Mouse (Mus musculus) brain, embryonic 18.5 days (tissue): ENCODE measurements at regions not wholly inside any gene's neighbourhood (a gene's known extent, or its start where the extent isn't known, plus 50 kb on each side); places are given as distances from the start of the nearest gene placed in this dataset.
"Not testable (repeated sequence)": the region's sequence is repeated elsewhere in the genome, so short reads cannot be mapped to it uniquely, and the experiment has no call there.

ENCODE experiments used
- DNase-seq: peaks from one replicate; pipeline ENCODE4 v3.0.0-alpha.2; 2012; ENCODE audit warnings: low read depth, low spot score

DNA sequence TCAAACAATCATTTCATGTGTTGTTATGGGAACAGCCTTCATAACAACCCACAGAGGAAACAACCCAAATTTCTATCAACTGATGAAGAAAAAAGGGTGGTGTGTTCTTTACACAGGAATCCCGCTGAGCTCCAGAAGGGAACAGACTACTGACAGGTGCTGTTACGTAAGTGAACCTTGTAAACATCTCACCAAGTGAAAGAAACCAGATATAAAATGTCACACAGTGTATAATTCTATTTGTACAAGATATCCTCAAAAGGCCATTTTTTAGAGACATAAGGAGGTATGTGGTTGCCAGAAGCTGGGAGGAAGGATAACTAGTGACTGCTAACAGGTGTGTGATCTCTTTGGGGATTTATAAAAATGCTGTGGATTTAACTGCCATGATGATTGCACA, 119.9 kb downstream of the Plod2 start:
- DNase-seq, result no peak

DNA sequence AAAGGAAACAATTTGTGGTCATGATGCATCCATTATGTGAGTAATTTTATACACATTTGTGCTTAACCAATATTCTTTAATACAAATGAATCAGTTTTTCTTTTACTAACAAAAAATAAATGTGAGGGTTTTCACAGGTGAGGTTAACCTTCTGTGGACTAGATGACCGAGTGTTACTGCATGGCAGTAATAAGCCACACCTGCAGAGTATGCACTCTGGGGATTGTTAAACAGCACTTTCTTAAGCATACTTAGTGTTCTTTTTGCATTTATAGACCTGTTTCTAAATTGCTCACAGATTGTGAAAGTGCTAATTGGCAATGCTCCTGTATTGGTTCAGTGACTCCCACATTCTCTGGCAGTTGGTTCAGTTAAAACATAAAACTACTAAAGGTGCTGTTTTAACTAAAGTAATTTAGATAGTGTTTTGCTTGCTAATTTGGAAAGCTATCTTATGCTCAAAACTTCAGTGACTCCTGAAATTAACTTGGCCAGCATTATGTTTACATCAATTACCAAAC, 125.4 kb downstream of the Plod2 start:
- DNase-seq, result no peak

DNA sequence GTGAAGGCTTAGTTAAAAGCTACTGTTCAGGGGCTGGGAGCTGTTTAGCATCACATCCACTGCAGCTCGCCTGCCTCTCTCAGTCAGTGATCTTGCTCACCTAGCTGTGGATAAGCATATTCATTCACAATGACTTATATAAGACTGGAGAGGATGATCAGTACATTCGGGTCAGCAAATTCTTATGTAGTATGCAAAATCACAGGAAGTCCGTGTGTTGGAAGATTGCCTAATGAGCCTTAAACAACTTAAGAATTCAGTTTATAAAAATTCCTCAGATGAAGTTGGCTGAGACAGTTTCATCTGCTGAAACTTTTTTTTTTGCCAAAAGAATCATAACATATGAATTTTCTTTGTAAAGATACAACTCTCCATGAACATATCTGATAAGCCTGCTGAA, 129.9 kb downstream of the Plod2 start:
- no peak for DNase-seq

DNA sequence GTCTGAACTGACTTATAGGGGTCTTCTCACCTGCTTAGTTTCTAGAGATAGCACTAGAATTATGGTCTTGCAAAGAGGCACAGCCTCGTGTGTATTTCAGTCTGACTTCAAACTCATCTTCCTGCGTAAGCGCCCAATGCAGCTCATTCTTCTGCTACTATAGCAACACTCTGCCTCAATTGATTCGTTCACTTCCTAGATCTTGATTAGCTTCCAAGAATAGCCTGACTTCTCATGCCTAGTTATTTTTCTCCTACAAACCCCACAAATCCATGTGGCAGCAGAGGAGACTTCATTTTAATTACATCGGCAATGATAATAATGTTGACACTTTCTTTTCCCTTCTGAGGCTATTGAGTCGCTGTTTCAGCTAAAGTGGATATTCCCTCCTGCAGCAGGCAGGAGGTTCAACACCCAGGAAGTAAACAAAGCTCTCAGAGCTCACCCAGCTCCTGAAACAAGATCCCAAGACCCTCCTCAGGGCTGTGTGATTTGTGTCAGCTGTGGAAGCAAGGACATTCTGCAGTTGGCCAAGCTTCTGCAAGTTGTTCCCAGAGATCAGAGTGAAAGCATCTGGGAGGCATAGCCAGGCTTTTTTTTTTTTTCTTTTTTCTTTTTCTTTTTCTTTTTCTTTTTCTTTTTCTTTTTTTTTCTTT, 152.5 kb downstream of the Plod2 start:
- no peak for DNase-seq

DNA sequence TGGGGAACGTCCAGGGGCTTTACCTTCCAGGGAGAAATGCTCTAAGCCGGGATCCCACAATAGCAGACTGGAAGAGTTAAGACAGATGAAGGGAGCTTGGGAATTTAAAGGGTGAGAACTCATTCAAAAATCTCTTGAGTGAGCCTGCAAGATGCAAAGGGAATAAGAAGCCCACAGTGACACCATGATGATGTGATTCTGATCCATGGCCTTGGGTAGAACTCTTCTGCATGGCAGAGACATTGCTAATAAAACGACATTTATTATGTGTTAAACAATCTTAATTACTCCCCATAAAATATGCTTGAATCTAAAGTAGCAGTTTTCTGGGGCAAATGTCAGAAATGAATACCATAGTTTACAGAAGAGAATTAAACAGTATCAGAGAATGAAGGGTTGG, 155.9 kb downstream of the Plod2 start:
- DNase-seq, result no peak

DNA sequence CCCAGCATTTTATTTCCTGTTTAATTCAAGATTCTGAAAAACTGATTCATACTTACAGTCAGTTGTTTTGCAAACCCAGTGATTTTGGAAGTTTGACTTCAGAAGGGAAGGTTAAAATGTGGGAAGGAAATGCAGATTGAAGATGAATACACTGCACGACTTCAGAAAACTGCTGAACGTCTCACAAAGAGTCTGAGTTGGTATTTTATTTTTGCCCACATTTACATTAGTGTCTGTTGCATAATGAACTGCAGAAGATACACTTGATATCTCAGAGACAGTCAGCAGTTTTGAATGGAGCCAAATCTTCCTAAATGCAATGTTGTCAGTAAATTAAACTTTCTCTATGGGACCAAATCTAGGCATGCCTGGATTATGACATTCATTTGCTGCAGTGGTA, 162.7 kb downstream of the Plod2 start:
- DNase-seq, result no peak

DNA sequence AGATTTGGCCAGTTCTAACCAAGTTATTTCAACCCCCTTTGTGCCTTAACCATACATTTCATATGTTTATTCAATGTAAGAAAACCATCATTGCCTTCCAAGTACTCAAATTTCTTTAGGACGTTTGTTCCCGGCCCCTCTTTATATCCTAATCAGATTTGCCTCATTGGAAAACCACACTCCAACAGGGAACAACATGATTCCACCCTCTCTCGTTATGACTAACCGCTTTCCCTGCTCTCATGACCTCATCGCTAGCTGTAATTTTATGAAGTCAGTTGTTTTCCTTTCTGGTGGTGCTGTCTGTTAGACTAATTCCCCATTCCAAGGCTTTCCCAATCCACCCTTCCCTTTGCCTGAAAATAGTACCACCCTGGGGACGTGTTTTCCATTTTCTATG, 165.0 kb downstream of the Plod2 start:
- no peak for DNase-seq

DNA sequence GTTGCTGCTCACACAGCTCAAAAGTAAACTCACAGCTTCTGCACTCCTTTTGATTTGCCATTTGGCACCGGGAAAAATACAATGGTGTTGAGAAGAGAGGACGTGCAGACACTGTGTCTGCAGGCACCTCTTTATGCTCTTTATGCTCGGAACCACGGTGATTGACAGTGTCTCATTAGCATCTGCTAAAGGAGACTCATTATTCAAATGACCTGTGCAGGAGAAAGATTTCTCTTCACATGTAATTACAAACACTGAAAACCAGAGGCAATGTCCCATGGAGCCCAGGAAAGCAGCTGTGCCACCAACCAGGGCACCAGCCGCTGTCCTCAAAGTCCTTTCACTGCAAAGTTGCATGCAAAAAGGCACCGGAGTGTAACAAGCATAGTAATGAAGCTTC, 175.2 kb downstream of the Plod2 start:
- no peak for DNase-seq

DNA sequence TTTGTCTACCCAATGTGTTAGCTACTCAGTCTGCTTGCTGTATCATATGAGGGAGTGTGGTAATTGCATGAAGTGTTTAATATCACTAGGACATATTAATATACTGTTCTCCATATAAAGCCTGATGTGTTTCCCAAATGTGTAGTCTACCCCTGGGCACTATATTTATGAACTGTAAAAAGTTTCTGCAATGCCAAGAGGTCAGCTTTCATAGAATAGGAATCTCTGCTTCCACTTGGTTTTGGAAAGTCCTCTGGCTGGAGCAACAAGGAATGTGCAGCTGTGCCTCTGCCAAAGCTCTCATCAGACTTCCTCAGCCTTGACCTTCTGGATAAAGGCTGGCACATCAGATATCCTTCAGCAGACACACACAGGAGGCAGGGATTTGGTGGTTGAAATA, 176.3 kb downstream of the Plod2 start:
- no peak for DNase-seq

DNA sequence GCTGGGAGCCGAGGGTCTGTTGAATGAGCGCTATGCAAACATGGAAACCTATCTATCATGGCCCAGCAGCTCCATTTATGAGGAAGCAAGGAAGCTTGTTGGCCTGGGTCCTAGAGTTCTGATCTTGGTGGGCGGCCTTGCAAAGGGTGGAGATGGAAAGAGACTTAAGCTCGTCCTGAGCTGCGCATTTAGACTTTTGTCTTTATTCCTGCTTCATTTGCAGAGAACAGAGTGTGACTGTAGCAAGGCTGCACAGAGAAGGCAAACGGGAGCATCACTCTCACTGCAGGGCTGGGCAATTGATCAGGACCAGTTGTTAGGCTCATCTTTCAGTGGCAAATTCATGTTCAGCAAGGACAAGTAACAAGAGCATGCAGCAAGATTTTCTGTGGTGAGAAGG, 177.2 kb downstream of the Plod2 start:
- no peak for DNase-seq

DNA sequence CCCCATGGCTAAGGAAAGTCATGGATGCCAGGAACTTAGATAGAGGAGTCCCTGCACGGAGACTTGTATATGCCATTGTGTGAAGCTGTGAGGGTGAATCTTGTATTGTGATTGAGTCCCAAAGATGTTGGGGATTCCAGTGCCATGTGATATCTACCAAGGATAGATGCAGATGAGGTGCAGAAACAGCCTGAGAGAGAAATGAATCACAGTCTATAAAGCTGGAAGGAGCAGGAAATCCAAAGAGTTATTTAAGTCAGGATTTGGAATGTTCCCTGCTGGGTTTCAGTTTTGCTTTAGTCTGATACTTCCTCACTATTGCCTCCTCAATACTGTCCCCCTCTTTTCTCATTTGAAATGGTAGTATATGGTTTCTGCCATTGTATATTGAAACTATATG, 186.8 kb downstream of the Plod2 start:
- no peak for DNase-seq

DNA sequence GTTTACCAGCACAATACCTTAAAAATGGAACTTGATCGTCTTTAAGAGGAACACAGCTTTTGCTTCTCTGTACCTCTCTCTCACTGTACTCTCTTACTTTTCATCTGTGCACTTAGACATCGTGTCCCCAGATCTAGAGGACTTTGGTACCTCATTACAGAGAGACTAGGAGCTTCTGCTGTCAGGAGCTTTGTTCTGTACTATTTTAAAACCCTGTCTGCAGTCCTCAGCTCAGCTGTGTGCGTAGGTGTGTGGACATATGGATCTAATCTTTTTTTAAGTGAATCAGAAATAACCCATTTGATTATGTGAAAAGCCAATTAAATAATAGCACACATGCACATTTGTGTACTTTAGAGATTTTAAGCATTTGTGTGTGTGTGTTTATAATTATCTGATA, 189.4 kb downstream of the Plod2 start:
- DNase-seq, result no peak

DNA sequence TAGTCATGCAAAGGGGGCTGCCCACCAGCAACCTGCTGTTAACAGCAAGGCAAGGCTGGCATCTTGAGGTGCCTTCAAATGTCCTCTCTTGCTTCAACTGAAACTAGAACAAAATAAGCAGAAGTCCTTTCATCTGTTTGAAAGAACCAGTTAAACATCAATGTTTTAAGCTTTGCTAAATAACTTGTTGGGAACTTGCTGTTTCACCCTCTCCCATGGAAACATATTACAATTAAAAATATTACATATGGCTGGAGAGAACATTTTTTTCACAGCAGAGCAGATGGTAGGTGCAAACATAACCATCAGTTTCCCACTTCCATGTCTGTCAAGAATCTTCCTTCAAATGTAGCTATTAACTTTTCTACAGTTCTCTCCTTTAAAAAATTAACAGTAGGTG, 225.5 kb downstream of the Plod2 start:
- DNase-seq, result no peak

DNA sequence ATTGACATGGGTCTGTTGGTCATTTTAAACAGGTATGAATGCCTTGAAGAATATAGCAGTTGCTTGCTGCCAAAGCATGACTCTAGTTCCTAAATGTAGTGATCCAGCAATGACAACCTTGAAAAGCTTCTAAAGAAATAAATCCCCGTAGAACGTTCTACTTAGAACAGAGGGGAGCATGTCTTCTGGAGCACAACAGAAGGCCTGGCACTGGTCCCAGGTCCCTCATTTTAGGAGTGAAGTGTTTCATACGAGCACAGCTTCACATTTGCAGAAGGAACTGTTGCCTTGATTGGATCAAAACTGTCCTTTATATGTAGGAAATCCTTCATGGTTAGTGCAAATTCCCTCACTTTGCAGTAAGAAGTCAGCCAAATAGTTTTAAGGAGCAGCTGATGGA, 226.4 kb downstream of the Plod2 start:
- no peak for DNase-seq

DNA sequence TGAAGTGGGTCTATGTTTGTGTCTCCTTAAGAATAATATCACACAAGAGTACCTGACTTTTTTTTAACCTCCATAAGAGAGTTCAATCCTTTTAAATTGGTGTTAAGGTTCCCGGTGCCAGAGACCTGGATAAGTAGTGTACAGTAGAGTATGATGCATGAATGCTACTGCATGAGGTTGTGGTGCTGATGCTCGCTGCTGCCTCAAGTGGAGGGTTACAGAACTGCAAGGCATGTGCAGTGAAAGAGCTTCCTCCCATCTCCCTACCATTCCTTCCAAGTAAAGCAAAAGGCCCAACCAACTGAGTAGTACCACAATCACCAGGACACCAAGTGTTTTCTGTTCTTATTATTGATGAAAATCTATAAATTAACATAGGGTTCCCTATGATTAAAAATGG, 227.5 kb downstream of the Plod2 start:
- no peak for DNase-seq

DNA sequence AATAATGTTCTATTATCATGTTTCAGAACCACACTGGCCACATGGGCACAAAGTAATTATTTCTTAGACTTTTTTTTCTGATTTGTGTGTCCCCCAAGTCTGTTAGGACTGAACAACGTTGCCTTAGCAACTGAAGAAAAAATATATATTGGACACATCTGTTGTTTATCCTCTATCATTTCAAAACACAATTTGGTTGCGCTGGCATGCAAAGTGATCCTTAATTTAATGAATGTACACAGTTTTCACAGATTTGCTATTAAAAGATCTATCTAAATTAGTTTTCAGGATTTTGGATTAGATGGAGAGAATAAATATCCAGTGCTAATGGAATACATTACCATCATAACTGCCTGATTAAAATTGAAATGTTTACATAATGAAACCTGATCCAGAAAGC, 229.0 kb downstream of the Plod2 start:
- no peak for DNase-seq

DNA sequence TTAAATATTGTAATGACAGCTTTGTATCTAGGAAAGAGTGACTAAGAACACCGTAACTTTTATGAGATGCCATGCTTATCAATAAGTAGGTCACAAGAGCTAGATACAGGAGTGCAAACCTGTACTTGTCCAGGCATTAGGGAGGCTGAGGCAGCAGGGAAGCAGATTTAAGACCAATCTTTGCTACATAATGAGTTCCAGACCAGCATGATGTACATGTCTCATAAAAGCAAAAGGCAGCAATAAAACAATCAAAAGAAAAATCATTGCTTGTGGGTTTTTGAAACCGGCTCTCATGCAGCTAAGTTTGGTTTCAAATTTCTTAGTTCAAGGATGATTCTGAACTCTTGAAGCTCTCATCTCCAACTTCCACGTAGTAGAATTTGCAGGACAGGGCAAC, 229.7 kb downstream of the Plod2 start:
- no peak for DNase-seq

DNA sequence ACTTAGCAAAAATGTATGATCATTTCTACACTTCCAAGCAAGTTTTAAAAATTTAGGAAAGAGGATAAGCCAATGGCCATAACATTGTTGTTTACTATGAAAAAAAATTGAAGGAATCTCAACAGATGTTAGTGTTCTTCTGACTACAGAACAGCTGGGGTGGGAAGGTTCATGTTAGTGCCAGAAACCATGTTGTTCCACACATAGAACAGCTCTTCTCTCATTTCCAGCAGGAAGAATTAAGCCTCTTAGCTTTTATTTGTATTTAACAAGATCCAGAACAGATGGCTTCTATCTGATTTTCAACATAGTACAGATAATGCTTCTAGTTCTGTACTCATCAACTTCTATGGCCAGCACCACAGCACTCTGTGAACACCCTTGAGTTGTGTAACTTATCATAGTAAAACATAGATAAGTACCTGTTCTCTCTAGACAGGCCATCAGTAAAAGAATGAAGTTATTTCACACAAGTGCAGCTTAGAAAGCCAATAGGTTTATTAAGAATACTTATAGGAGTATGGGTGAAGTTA, 241.0 kb downstream of the Plod2 start:
- no peak for DNase-seq

DNA sequence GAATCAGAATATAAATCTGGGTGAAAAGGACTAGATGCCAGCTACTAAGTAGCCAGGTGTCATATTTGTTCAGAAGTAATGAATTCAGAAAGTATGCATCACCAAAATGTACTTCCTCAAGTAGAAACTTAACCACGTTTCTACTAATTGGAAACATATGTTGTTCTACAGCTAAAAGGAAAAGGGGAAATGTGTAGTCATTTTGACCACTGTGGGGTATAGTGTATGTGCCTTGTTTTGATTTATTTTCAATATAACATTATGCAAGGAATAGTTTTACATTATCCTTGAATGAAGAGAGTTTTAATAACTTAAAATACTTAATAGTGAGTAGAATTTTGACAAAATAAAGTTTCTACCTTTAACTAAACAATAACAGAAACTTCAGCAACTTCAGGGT, 257.7 kb downstream of the Plod2 start:
- DNase-seq, result no peak

DNA sequence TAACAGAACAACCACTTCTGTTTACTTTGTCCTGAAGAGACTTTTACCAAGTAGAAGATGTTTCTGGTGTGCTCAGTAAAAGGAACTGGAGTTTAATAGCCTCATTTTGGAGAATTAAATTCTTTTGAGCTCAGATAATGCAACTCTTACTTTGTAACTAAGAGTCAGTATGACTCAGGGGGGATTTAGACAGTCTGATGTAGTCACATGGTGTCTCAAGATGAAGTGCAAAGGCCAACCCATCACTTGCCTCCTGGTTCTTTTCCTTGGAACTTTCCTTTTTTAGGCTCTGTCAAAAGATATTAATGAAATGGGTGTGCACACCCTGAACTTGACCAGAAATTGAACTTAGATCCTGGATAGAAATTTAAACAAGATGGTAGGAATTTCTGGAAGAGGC, 267.4 kb downstream of the Plod2 start:
- no peak for DNase-seq

DNA sequence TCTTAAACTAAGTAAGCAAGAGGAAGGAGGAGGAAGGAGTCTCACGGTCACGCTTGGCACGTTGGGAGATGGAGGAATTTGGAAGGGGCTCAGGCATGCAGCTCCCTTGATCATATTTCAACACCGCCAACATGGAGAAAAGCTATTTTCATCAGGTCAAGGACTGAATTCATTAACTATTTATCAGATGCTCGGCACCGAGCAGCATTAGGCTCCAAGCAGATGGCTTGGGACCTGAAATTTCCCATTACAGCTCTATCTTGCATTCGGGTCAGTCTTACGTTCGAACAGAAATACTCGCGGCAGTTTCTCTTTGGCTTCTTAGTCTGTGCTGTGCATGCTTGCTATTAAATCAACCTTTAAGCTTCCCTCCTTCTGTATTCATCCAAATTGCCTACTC, 278.7 kb downstream of the Plod2 start:
- no peak for DNase-seq

DNA sequence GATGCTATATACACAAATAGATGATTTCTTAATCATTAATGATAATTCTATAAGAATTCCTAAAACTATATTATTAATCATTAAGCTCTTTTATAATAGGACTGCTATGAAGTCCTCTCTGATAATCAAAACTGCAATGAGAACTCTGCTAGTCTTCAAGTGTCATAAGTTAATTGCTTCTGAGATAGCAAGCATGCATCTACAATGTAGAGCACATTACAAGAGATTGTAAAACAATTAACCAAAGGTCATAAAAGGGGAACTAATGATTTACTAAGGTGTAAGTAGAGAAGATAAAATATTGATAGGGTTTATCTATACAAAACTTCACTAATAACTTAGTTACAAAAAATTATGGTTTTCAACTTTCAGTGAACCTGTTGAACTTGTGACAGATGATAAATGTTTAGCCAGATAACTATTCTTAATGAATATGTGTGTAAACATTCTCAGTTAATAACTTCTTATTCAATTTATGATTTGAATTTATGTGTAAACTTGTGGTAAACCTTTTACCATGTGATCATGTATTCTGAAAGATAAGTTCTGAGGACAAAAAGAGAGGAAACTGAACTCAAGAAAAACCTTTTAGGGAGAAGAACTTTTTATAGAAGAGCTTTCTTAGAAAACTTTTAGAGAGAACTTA, 284.8 kb downstream of the Plod2 start:
- DNase-seq, result no peak

DNA sequence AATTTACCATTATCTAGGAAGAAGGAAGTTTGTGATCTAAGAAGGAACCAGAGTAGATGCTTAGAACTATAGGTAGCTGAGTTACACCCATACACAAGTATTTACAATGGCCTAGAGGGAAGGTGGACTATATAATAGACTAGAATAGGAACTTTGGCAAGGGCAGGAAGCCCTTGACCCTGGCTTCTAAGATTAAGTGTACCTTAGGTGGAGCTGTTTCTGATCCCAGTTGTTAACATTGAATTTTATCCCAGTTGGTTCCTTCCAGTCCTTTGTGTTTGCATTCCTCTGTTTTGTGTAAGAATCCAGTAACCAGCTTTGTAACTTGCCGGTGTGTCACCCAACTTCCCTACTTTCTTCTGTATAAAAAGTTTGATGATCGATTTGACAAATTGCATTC, 294.1 kb downstream of the Plod2 start:
- not testable (repeated sequence) for DNase-seq
